Mouse (Mus musculus): Measurements from ENCODE around the gene Epb41l4b. TPM values are rescaled to one million over a fixed set of nuclear protein-coding genes. Genes with fewer than 3 reads are reported as not detected.

Epb41l4b gene
- polyA plus RNA-seq, 1 experiment = 1.1 TPM

DNA sequence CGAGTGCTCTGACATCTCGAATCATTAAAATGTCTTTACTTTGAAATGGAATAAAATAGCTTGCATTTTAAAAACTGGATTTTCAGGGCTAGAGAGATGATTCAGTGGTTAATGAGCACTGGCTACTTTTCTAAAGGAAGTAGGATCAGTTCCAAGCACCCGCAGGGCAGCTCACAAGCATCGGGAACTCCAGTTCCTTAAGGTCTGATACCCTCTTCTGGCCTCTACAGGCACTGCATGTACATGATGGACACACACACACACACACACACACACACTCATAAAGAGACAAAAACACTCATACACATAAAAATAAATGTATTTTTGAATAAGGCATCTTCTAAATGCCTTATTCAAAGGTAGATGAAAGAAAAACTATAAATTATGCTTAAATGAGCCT, 102.0 kb downstream of the Epb41l4b start:
- no peaks in the 10 kb centered on the region for H3K79me3 ChIP-seq (ENCODE audit: low read depth)
- H3K4me3 ChIP-seq (ENCODE audit: insufficient read depth, poor library complexity, severe bottlenecking) = no peak overlapping the region
- H3K27me3 ChIP-seq (ENCODE audit: control insufficient read depth, insufficient read depth, insufficient read length) = peaks cover 10% of the 10 kb centered on the region
- no peaks in the 10 kb centered on the region for H3K36me3 ChIP-seq (ENCODE audit: control insufficient read depth, insufficient read depth)
- TF ChIP-seq USF1 (IDR thresholded peaks at IDR 0.05; ENCODE audit: low read depth) = no peak
- no peak for TF ChIP-seq CEBPB (IDR thresholded peaks at IDR 0.05; ENCODE audit: low read depth)
- no peak for TF ChIP-seq FOSL1 (IDR thresholded peaks at IDR 0.05; ENCODE audit: insufficient read depth, low read length, poor library complexity, severe bottlenecking)
- no peak for TF ChIP-seq CTCF (IDR thresholded peaks at IDR 0.05; ENCODE audit: control insufficient read depth, insufficient read depth, insufficient read length)
- no peak for TF ChIP-seq MAX (IDR thresholded peaks at IDR 0.05)
- TF ChIP-seq MYOG (IDR thresholded peaks at IDR 0.05; ENCODE audit: control insufficient read depth, extremely low read depth, insufficient read length) = no peak
- no peak for TF ChIP-seq MYOD1 (IDR thresholded peaks at IDR 0.05; ENCODE audit: control insufficient read depth, insufficient read length, low read depth)
- H3K79me2 ChIP-seq (ENCODE audit: control insufficient read depth, insufficient read depth) = no peaks in the 10 kb centered on the region
- H3ac ChIP-seq (ENCODE audit: control insufficient read depth, insufficient read length, low read depth) = no peak overlapping the region

DNA sequence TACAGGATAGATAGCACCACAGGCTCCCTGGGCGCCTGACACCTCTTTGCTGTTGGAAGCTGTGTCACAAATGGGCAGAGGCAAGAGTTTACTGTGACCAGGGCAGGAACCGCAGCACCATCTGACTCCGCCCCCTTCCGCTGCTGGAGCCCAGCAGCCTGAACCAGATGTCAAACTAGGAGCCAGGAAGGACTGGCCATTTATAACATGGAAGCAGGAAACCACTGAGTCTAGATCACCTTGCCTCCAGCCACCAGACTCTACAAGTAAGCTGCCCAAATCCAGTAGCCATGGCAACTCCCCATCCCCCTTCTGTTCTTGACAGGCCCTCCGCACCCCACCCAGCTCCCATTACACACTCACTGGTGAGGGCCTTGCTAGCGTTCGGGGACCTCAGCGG, 102.8 kb downstream of the Epb41l4b start:
- Histone ChIP-seq H3K79me3 (ENCODE audit: low read depth) (no peaks in the 10 kb centered on the region), H3K4me3 (ENCODE audit: insufficient read depth, poor library complexity, severe bottlenecking) (no peak overlapping the region), H3ac (ENCODE audit: control insufficient read depth, insufficient read length, low read depth) (no peak overlapping the region), H3K27me3 (ENCODE audit: control insufficient read depth, insufficient read depth, insufficient read length) (peaks cover 12% of the 10 kb centered on the region), H3K79me2 (ENCODE audit: control insufficient read depth, insufficient read depth) (no peaks in the 10 kb centered on the region), H3K36me3 (ENCODE audit: control insufficient read depth, insufficient read depth) (no peaks in the 10 kb centered on the region)
- TF ChIP-seq CEBPB (IDR thresholded peaks at IDR 0.05; ENCODE audit: low read depth) (no peak), MYOG (IDR thresholded peaks at IDR 0.05; ENCODE audit: control insufficient read depth, extremely low read depth, insufficient read length) (no peak), MAX (IDR thresholded peaks at IDR 0.05) (no peak), FOSL1 (IDR thresholded peaks at IDR 0.05; ENCODE audit: insufficient read depth, low read length, poor library complexity, severe bottlenecking) (no peak), CTCF (IDR thresholded peaks at IDR 0.05; ENCODE audit: control insufficient read depth, insufficient read depth, insufficient read length) (no peak), USF1 (IDR thresholded peaks at IDR 0.05; ENCODE audit: low read depth) (no peak), MYOD1 (IDR thresholded peaks at IDR 0.05; ENCODE audit: control insufficient read depth, insufficient read length, low read depth) (no peak)

DNA sequence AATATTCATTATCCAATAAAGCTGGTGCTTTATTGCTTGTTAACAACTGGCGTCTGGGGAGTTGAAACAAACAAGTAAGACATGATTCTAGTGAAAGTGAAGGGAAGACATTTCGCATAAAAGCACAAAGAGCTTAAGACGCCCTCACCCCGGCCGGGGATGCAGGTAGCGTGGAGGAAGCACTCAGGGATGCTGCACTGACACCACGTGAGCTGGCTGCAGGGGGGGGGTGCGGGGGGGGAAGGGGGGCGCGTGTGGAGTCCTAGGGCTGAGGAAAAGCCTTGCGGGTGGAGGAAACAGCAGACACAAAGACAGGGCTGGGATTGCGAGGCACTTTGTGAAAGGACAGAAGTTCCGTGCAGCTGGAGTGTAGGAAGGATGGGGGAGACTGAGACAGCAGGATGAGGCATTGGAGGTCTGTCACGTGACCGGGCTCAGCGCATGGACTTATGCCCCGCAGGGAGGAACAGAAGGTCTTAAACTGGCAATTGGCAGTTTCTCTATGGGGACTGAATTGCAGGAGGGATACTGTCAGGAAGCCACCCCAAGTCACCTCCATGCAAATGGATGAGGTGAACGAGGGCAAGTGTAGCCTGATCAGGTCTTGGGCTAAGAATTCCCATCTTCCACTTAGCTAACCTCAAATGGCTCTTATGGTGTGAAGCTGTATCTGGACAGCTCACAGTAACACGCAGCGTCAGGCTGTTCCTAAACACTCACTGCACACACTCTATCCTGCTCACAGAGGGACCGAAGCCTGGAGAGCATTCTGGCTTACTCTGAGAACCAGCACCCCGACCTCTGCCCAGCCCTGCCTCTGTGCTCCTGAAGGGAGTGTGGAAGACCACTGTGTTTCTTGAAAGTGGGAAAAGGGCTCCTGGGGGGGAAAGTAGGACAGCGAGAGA, 103.9 kb downstream of the Epb41l4b start:
- no peak overlapping the region for H3K4me3 ChIP-seq (ENCODE audit: insufficient read depth, poor library complexity, severe bottlenecking)
- no peaks in the 10 kb centered on the region for H3K36me3 ChIP-seq (ENCODE audit: control insufficient read depth, insufficient read depth)
- peaks cover 17% of the 10 kb centered on the region for H3K27me3 ChIP-seq (ENCODE audit: control insufficient read depth, insufficient read depth, insufficient read length)
- no peak overlapping the region for H3ac ChIP-seq (ENCODE audit: control insufficient read depth, insufficient read length, low read depth)
- H3K79me3 ChIP-seq (ENCODE audit: low read depth) = no peaks in the 10 kb centered on the region
- TF ChIP-seq FOSL1 (IDR thresholded peaks at IDR 0.05; ENCODE audit: insufficient read depth, low read length, poor library complexity, severe bottlenecking) = no peak
- no peak for TF ChIP-seq MYOD1 (IDR thresholded peaks at IDR 0.05; ENCODE audit: control insufficient read depth, insufficient read length, low read depth)
- TF ChIP-seq MYOG (IDR thresholded peaks at IDR 0.05; ENCODE audit: control insufficient read depth, extremely low read depth, insufficient read length) = no peak
- no peak for TF ChIP-seq CEBPB (IDR thresholded peaks at IDR 0.05; ENCODE audit: low read depth)
- TF ChIP-seq USF1 (IDR thresholded peaks at IDR 0.05; ENCODE audit: low read depth) = peak; percentile 56
- TF ChIP-seq MAX (IDR thresholded peaks at IDR 0.05) = no peak
- no peaks in the 10 kb centered on the region for H3K79me2 ChIP-seq (ENCODE audit: control insufficient read depth, insufficient read depth)

DNA sequence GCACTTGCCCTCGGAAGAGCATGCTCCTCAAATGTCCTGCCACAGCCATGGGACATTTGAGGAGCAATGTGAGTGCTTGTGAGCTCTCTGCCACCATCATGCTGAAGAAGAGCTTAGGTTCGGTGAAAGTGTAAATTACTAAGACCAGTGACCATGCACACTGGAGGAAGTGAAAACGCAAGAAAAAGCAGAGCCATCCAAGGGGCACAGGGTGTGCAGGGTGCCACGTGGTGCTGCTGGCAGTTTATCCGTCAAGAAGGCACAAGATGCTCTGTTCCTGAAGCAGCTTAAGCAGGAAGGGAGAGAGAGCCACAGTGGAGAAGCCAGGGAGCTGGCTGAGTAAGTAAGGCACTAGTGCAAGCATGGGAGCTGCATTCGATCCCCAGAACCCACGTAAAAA, 105.7 kb downstream of the Epb41l4b start:
- H3K79me3 ChIP-seq (ENCODE audit: low read depth) = no peaks in the 10 kb centered on the region
- H3K27me3 ChIP-seq (ENCODE audit: control insufficient read depth, insufficient read depth, insufficient read length) = peaks cover 17% of the 10 kb centered on the region
- no peaks in the 10 kb centered on the region for H3K36me3 ChIP-seq (ENCODE audit: control insufficient read depth, insufficient read depth)
- no peak overlapping the region for H3K4me3 ChIP-seq (ENCODE audit: insufficient read depth, poor library complexity, severe bottlenecking)
- TF ChIP-seq MAX (IDR thresholded peaks at IDR 0.05) (no peak), MYOD1 (IDR thresholded peaks at IDR 0.05; ENCODE audit: control insufficient read depth, insufficient read length, low read depth) (no peak), USF1 (IDR thresholded peaks at IDR 0.05; ENCODE audit: low read depth) (no peak), CEBPB (IDR thresholded peaks at IDR 0.05; ENCODE audit: low read depth) (no peak), CTCF (IDR thresholded peaks at IDR 0.05; ENCODE audit: control insufficient read depth, insufficient read depth, insufficient read length) (no peak), FOSL1 (IDR thresholded peaks at IDR 0.05; ENCODE audit: insufficient read depth, low read length, poor library complexity, severe bottlenecking) (no peak), MYOG (IDR thresholded peaks at IDR 0.05; ENCODE audit: control insufficient read depth, extremely low read depth, insufficient read length) (no peak)
- H3K79me2 ChIP-seq (ENCODE audit: control insufficient read depth, insufficient read depth) = no peaks in the 10 kb centered on the region
- no peak overlapping the region for H3ac ChIP-seq (ENCODE audit: control insufficient read depth, insufficient read length, low read depth)

DNA sequence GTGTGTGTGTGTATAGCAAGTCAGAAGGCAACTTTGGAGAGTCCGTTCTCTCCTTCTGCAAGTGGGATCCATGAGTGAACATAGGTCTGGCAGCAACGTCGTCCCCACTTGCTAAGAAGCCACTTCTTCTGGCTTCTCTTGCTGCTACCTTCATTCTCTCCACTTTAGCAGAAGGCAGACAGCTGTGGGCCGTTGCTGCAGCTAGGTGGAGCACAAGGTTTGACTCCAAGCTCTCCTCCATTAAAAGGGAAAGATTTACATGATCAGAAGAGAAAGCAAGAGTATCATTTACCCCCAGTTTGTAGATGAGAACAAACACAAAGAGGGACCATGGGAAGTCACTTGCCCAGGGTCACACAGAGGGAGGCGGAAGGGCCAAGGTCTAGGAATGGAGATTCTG, 109.1 kb downstream of the Epb41l4b start:
- Histone ChIP-seq H3ac (ENCODE audit: control insufficient read depth, insufficient read length, low read depth) (no peak overlapping the region), H3K27me3 (ENCODE audit: control insufficient read depth, insufficient read depth, insufficient read length) (peaks cover 22% of the 10 kb centered on the region), H3K79me3 (ENCODE audit: low read depth) (no peaks in the 10 kb centered on the region), H3K4me3 (ENCODE audit: insufficient read depth, poor library complexity, severe bottlenecking) (no peak overlapping the region), H3K36me3 (ENCODE audit: control insufficient read depth, insufficient read depth) (no peaks in the 10 kb centered on the region), H3K79me2 (ENCODE audit: control insufficient read depth, insufficient read depth) (no peaks in the 10 kb centered on the region)
- TF ChIP-seq MYOD1 (IDR thresholded peaks at IDR 0.05; ENCODE audit: control insufficient read depth, insufficient read length, low read depth) = no peak
- TF ChIP-seq FOSL1 (IDR thresholded peaks at IDR 0.05; ENCODE audit: insufficient read depth, low read length, poor library complexity, severe bottlenecking) = no peak
- TF ChIP-seq MAX (IDR thresholded peaks at IDR 0.05) = no peak
- TF ChIP-seq USF1 (IDR thresholded peaks at IDR 0.05; ENCODE audit: low read depth) = no peak
- TF ChIP-seq MYOG (IDR thresholded peaks at IDR 0.05; ENCODE audit: control insufficient read depth, extremely low read depth, insufficient read length) = no peak
- no peak for TF ChIP-seq CTCF (IDR thresholded peaks at IDR 0.05; ENCODE audit: control insufficient read depth, insufficient read depth, insufficient read length)
- no peak for TF ChIP-seq CEBPB (IDR thresholded peaks at IDR 0.05; ENCODE audit: low read depth)
